Mouse (Mus musculus) forebrain, embryonic 11.5 days (tissue): ENCODE results near the gene Gfra1. TPM values are rescaled to one million over a fixed set of nuclear protein-coding genes. Genes with fewer than 3 reads are reported as not detected.
A peak's percentile ranks its signal among the peaks of the same experiment; 100 is the strongest.

Experiments
- ATAC-seq: fragments of 200-750 bp; cut with Nextera tagmentation; replicated peaks from 2 replicates; pipeline ENCODE4 v1.8.0; 2017; ENCODE audit warnings: moderate TSS enrichment; ENCODE audit not compliant: low FRiP score
- DNase-seq: peaks from one replicate; pipeline ENCODE4 v3.0.0-alpha.2; 2017; ENCODE audit warnings: low spot score
- H3K27ac ChIP-seq: fragments of 300-500 bp; sonication (generic); 2 replicates; pipeline ENCODE4 v1.5.1; 2014; ENCODE audit warnings: low read depth, low read length
- H3K27me3 ChIP-seq: fragments of 300-500 bp; sonication (generic); 2 replicates; pipeline ENCODE4 v1.6.1; 2014; ENCODE audit warnings: mild to moderate bottlenecking, low read length, mixed read lengths; ENCODE audit not compliant: control insufficient read depth, insufficient read depth
- H3K36me3 ChIP-seq: fragments of 300-500 bp; sonication (generic); 2 replicates; pipeline ENCODE4 v1.6.1; 2014; ENCODE audit warnings: mild to moderate bottlenecking, low read length, moderate library complexity, mixed read lengths; ENCODE audit not compliant: control insufficient read depth, insufficient read depth
- H3K4me1 ChIP-seq: fragments of 300-500 bp; sonication (generic); replicated peaks from 2 replicates; pipeline ENCODE4 v1.6.1; 2014; ENCODE audit warnings: low read length, mixed read lengths; ENCODE audit not compliant: control insufficient read depth, insufficient read depth
- H3K4me2 ChIP-seq: fragments of 300-500 bp; sonication (generic); 2 replicates; pipeline ENCODE4 v1.6.1; 2014; ENCODE audit warnings: low read depth, mild to moderate bottlenecking, low read length, moderate library complexity, mixed read lengths; ENCODE audit not compliant: severe bottlenecking
- H3K4me3 ChIP-seq: fragments of 300-500 bp; sonication (generic); 2 replicates; pipeline ENCODE4 v1.5.1; 2014; ENCODE audit warnings: low read depth, low read length
- H3K9ac ChIP-seq: fragments of 300-500 bp; sonication (generic); 2 replicates; pipeline ENCODE4 v1.6.1; 2014; ENCODE audit warnings: low read length
- H3K9me3 ChIP-seq: fragments of 300-500 bp; sonication (generic); 2 replicates; pipeline ENCODE4 v1.6.1; 2016; ENCODE audit warnings: low read length, mixed read lengths; ENCODE audit not compliant: control insufficient read depth
- WGBS: fragments of 180-500 bp; shearing (Covaris S2); extraction: QIAGEN DNeasy Blood & Tissue Kit; methylation state at CpG from one replicate; pipeline ENCODE4 v1.1.7; 2014; 5-methylcytosine and 5-hydroxymethylcytosine counted together
- polyA plus RNA-seq: library from polyadenylated mRNA; unstranded; fragments of >200 nt; fragmentation: Nextera tagmentation; extraction: Ambion mirVana; gene quantifications from 2 replicates; pipeline ENCODE4 v1.2.1, GENCODE M21; 2014

Gene Gfra1
- polyA plus RNA-seq, 1 experiment from 2014 or later, result 9.6 TPM

GRCm38 (mm10) chr19:58395785-58396603 lies 59.7 kb downstream of the Gfra1 start:
- DNase-seq (peak; percentile 63), ATAC-seq (peak; percentile 60)
- Histone ChIP-seq H3K36me3 (no peaks in the 10 kb centered on the region), H3K27ac (peak overlapping the region; percentile 31), H3K9ac (peak overlapping the region; percentile 27; the same call in 1 of the 2 replicates), H3K9me3 (no peaks in the 10 kb centered on the region), H3K4me1 (peaks cover 8% of the 10 kb centered on the region), H3K27me3 (no peaks in the 10 kb centered on the region), H3K4me2 (no peak overlapping the region), H3K4me3 (no peak overlapping the region)
- 51% methylated on average over 16 of the region's 16 CpGs for WGBS

GRCm38 (mm10) chr19:58393121-58393520 lies 62.6 kb downstream of the Gfra1 start:
- Histone ChIP-seq H3K9me3 (no peaks in the 10 kb centered on the region), H3K27me3 (no peaks in the 10 kb centered on the region), H3K4me3 (no peak overlapping the region), H3K27ac (no peak overlapping the region), H3K36me3 (no peaks in the 10 kb centered on the region), H3K4me1 (peaks cover 10% of the 10 kb centered on the region), H3K4me2 (no peak overlapping the region), H3K9ac (no peak overlapping the region)
- no peak for ATAC-seq
- DNase-seq, result no peak
- WGBS, result 94% methylated on average over 7 of the region's 7 CpGs

- DNase-seq (no peak), ATAC-seq (no peak)
- Histone ChIP-seq H3K9me3 (no peaks in the 10 kb centered on the region), H3K27ac (no peak overlapping the region), H3K4me3 (no peak overlapping the region), H3K27me3 (no peaks in the 10 kb centered on the region), H3K4me2 (no peak overlapping the region), H3K9ac (no peak overlapping the region), H3K36me3 (no peaks in the 10 kb centered on the region), H3K4me1 (peaks cover 10% of the 10 kb centered on the region)
- 83% methylated on average over 5 of the region's 5 CpGs for WGBS
Measured at GRCm38 (mm10) chr19:58391796-58392195, 63.9 kb downstream of the Gfra1 start.

DNA sequence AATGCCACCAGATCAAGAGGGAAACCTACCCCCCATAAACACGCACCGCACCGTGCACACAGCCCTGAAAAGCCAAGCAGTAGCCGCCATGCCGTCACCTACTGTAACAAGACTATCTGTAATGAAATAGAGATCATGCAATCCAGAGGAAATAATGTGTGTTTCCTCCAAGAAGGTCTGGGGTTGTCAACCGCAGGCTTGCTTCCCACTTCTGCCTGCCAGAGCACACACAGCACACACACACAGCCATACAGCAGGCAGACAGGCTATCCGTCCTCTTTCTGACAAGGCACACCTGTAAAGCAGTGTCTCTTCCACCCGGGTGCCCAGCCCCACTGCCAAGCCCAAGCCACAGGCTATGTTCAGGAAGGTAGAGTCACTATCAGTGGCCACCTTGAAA lies 66.2 kb downstream of the Gfra1 start:
- Histone ChIP-seq H3K9me3 (no peaks in the 10 kb centered on the region), H3K27ac (no peak overlapping the region), H3K4me1 (0 out of 2 replicates have a peak, but pooled peaks cover 2% of the 10 kb centered on the region), H3K4me2 (no peak overlapping the region), H3K4me3 (no peak overlapping the region), H3K36me3 (no peaks in the 10 kb centered on the region), H3K27me3 (no peaks in the 10 kb centered on the region), H3K9ac (no peak overlapping the region)
- ATAC-seq (no peak), DNase-seq (no peak)
- WGBS, result 94% methylated on average over 8 of the region's 8 CpGs

DNA sequence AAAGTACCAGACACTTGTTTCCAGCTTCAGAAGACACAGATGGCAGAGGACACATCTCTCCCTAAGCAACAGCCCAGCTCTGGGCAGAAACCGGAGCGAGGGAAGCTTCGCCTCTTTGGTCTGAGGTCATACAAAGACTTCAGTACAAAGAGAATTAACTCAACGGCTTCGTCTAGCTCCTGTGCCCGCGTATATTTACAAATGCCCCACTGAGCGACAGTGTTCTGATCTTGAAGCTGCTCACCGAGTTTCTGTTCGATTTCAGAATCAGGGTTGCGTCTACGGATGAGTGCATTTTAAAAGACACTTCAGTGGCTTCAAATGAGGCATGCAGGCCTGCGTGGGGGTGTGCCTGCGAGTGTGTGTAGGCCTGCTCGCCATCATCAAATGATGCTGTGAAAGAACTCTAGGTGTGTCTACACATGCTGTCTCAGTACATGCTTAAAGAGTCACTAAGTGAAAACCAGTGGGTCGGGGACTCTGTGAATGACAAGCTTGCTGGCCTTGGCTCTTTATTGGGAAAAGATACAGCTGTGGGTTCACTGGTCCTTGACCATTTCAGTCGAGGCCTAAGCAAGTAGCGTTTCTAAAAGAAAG lies 66.8 kb downstream of the Gfra1 start:
- no peaks in the 10 kb centered on the region for H3K9me3 ChIP-seq
- H3K27me3 ChIP-seq, result no peaks in the 10 kb centered on the region
- DNase-seq, result no peak
- H3K4me1 ChIP-seq, result 0 out of 2 replicates have a peak, but pooled peaks cover 2% of the 10 kb centered on the region
- H3K4me3 ChIP-seq, result no peak overlapping the region
- H3K9ac ChIP-seq, result no peak overlapping the region
- 50% methylated on average over 18 of the region's 18 CpGs for WGBS
- no peaks in the 10 kb centered on the region for H3K36me3 ChIP-seq
- no peak for ATAC-seq
- H3K4me2 ChIP-seq, result no peak overlapping the region
- peak overlapping the region; percentile 46; the same call in 1 of the 2 replicates for H3K27ac ChIP-seq

- Histone ChIP-seq H3K4me3 (no peak overlapping the region), H3K4me1 (0 out of 2 replicates have a peak, but pooled peaks cover 1% of the 10 kb centered on the region), H3K36me3 (no peaks in the 10 kb centered on the region), H3K27ac (no peak overlapping the region), H3K9me3 (no peaks in the 10 kb centered on the region), H3K9ac (no peak overlapping the region), H3K4me2 (no peak overlapping the region), H3K27me3 (no peaks in the 10 kb centered on the region)
- DNase-seq (no peak), ATAC-seq (no peak)
- 68% methylated on average over 3 of the region's 3 CpGs for WGBS
Measured at GRCm38 (mm10) chr19:58383273-58383672, 72.4 kb downstream of the Gfra1 start.

- H3K9ac ChIP-seq, result no peak overlapping the region
- H3K4me3 ChIP-seq, result no peak overlapping the region
- no peaks in the 10 kb centered on the region for H3K36me3 ChIP-seq
- 93% methylated on average over 7 of the region's 7 CpGs for WGBS
- DNase-seq (no peak), ATAC-seq (no peak)
- no peaks in the 10 kb centered on the region for H3K9me3 ChIP-seq
- H3K4me2 ChIP-seq, result no peak overlapping the region
- no peaks in the 10 kb centered on the region for H3K27me3 ChIP-seq
- no peak overlapping the region for H3K27ac ChIP-seq
- H3K4me1 ChIP-seq, result no peaks in the 10 kb centered on the region
Measured at GRCm38 (mm10) chr19:58382535-58382934, 73.2 kb downstream of the Gfra1 start.

DNA sequence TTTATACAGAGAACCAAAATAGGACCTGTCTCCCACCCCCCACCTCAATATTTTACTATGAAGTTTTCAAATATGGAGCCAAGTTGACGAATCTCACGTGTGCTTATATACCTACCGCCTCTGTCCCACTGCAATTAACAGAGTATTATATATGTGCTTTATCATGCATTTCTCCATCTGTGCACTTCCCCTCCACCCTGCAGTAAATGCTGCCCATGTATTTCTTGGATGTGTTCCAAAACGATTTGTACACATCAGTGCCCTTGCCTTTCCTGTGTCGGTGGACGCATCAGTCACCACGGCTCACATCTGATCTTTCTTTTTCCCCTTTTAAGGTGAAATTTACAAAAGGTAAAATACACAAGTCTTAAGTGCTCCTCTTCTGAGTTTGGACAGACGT lies 77.7 kb downstream of the Gfra1 start:
- Histone ChIP-seq H3K27me3 (no peaks in the 10 kb centered on the region), H3K9me3 (no peaks in the 10 kb centered on the region), H3K4me1 (no peaks in the 10 kb centered on the region), H3K9ac (no peak overlapping the region), H3K4me3 (no peak overlapping the region), H3K4me2 (no peak overlapping the region), H3K27ac (no peak overlapping the region), H3K36me3 (no peaks in the 10 kb centered on the region)
- ATAC-seq, result no peak
- WGBS, result 90% methylated on average over 8 of the region's 8 CpGs
- DNase-seq, result no peak
